Comparison of ENCODE assay signal across 7 mouse cellular contexts in the genomic region with DNA sequence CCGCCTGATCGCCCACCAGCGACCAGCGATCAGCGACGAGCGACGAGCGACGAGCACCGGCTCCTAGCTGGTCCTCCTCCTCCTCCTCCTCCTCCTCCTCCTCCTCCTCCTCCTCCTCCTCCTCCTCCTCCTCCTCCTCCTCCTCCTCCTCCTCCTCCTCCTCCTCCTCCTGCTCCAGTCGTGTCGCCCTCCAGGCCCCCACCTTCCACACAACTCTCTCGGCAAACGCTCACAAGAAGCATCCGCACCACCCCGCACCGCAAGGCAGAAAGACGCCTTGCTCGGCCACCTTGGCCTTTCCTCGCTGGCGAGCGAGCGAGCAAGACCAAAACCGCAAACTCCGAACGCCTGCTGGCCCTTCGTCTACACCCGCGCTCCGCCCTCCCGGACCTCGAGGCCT.
DNase-seq lines count a peak whose midpoint lies in the region; ATAC-seq and TF ChIP-seq lines count a peak whose summit lies in the region.
"Not testable (repeated sequence)": the region's sequence is repeated elsewhere in the genome, so short reads cannot be mapped to it uniquely, and the experiment has no call there.

No protein-coding gene starts in this region.

- peak overlapping the region; percentile 41 for H3K4me2 ChIP-seq in limb, embryonic 15.5 days
- H3K4me2 ChIP-seq in midbrain, postnatal 0 days (ENCODE audit: low read depth, low read length, poor library complexity, severe bottlenecking): not testable (repeated sequence)
- peak overlapping the region; percentile 51 for H3K4me2 ChIP-seq in stomach, embryonic 15.5 days

- H3K4me1 ChIP-seq in limb, embryonic 15.5 days; midbrain, postnatal 0 days (ENCODE audit: insufficient read depth, low read length); stomach, embryonic 15.5 days: not testable (repeated sequence)

- 18% methylated on average over 14 of the region's 33 CpGs for WGBS in limb, embryonic 15.5 days
- WGBS in midbrain, postnatal 0 days: no CpG with 5 or more reads among the region's 33 CpGs
- WGBS in stomach, embryonic 15.5 days: 5% methylated on average over 9 of the region's 33 CpGs

- H3K27me3 ChIP-seq in limb, embryonic 15.5 days; midbrain, postnatal 0 days (ENCODE audit: insufficient read depth, low read length); stomach, embryonic 15.5 days (replicated peaks): not testable (repeated sequence)

- TF ChIP-seq CTCF in midbrain, postnatal 0 days (IDR thresholded peaks at IDR 0.05): not testable (repeated sequence)

- H3K36me3 ChIP-seq in limb, embryonic 15.5 days; midbrain, postnatal 0 days (ENCODE audit: insufficient read depth, low read length); stomach, embryonic 15.5 days: not testable (repeated sequence)

- H3K4me3 ChIP-seq in limb, embryonic 15.5 days: peak overlapping the region; percentile 37
- H3K4me3 ChIP-seq in midbrain, postnatal 0 days (ENCODE audit: low read depth, low read length): peak overlapping the region; percentile 22
- H3K4me3 ChIP-seq in stomach, embryonic 15.5 days (replicated peaks): peak overlapping the region; percentile 32

- ATAC-seq in limb, embryonic 15.5 days (ENCODE audit: insufficient number of reproducible peaks, low FRiP score, low TSS enrichment, low read depth); midbrain, postnatal 0 days (ENCODE audit: low FRiP score); stomach, embryonic 15.5 days (ENCODE audit: insufficient read depth, low FRiP score, low read depth): not testable (repeated sequence)

- H3K9me3 ChIP-seq in limb, embryonic 15.5 days; midbrain, postnatal 0 days (ENCODE audit: low read length); stomach, embryonic 15.5 days: not testable (repeated sequence)

- H3K27ac ChIP-seq in limb, embryonic 15.5 days; midbrain, postnatal 0 days (ENCODE audit: low read depth, low read length); stomach, embryonic 15.5 days: not testable (repeated sequence)

- peak; percentile 72 for DNase-seq in cerebellum, adult 8-10 months
- peak; percentile 42 to 46 for DNase-seq in frontal cortex, postnatal 10 days (ENCODE audit: low spot score in 2 of 2)
- DNase-seq in heart, postnatal 4 days: peak; percentile 49
- DNase-seq in kidney, postnatal 25 days: peak; percentile 13 to 56
- DNase-seq in midbrain, postnatal 0 days (ENCODE audit: low spot score): not testable (repeated sequence)

- H3K9ac ChIP-seq in limb, embryonic 15.5 days; midbrain, postnatal 0 days (replicated peaks; ENCODE audit: low read length, poor library complexity, severe bottlenecking); stomach, embryonic 15.5 days: not testable (repeated sequence)
